Mouse (Mus musculus): ENCODE data around the gene Ppp3ca.

Ppp3ca gene

GRCm38 (mm10) chr3:136917080-136917479 lies 247.2 kb downstream of the Ppp3ca start:
- DNase-seq (ENCODE audit: low spot score), result no peak

- DNase-seq (ENCODE audit: low spot score), result no peak
Observed at GRCm38 (mm10) chr3:136933071-136933470, 263.1 kb downstream of the Ppp3ca start.

GRCm38 (mm10) chr3:136940733-136941601 lies 271.0 kb downstream of the Ppp3ca start:
- DNase-seq (ENCODE audit: low spot score), result no peak

GRCm38 (mm10) chr3:136941602-136941926 lies 271.6 kb downstream of the Ppp3ca start:
- DNase-seq (ENCODE audit: low spot score), result no peak

- DNase-seq (ENCODE audit: low spot score), result no peak
Observed at GRCm38 (mm10) chr3:136945550-136945949, 275.6 kb downstream of the Ppp3ca start.

- no peak for DNase-seq (ENCODE audit: low spot score)
Observed at GRCm38 (mm10) chr3:136946662-136947061, 276.7 kb downstream of the Ppp3ca start.

GRCm38 (mm10) chr3:136948142-136948541 lies 278.2 kb downstream of the Ppp3ca start:
- DNase-seq (ENCODE audit: low spot score), result no peak

GRCm38 (mm10) chr3:136951792-136952191 lies 281.9 kb downstream of the Ppp3ca start:
- DNase-seq (ENCODE audit: low spot score), result no peak

GRCm38 (mm10) chr3:136952822-136953221 lies 282.9 kb downstream of the Ppp3ca start:
- no peak for DNase-seq (ENCODE audit: low spot score)

GRCm38 (mm10) chr3:136955043-136955442 lies 285.1 kb downstream of the Ppp3ca start:
- DNase-seq (ENCODE audit: low spot score), result no peak

GRCm38 (mm10) chr3:136960314-136960713 lies 290.4 kb downstream of the Ppp3ca start:
- DNase-seq (ENCODE audit: low spot score), result no peak

GRCm38 (mm10) chr3:136966786-136967185 lies 296.9 kb downstream of the Ppp3ca start:
- no peak for DNase-seq (ENCODE audit: low spot score)

GRCm38 (mm10) chr3:136967510-136967909 lies 297.6 kb downstream of the Ppp3ca start:
- DNase-seq (ENCODE audit: low spot score), result no peak

- no peak for DNase-seq (ENCODE audit: low spot score)
Observed at GRCm38 (mm10) chr3:136969796-136970195, 299.9 kb downstream of the Ppp3ca start.

GRCm38 (mm10) chr3:136977859-136978258 lies 307.9 kb downstream of the Ppp3ca start:
- no peak for DNase-seq (ENCODE audit: low spot score)

GRCm38 (mm10) chr3:136980915-136981588 lies 311.1 kb downstream of the Ppp3ca start:
- DNase-seq (ENCODE audit: low spot score), result no peak

GRCm38 (mm10) chr3:136981589-136981924 lies 311.6 kb downstream of the Ppp3ca start:
- no peak for DNase-seq (ENCODE audit: low spot score)

- no peak for DNase-seq (ENCODE audit: low spot score)
Observed at GRCm38 (mm10) chr3:136982021-136982420, 312.1 kb downstream of the Ppp3ca start.

GRCm38 (mm10) chr3:136986096-136986881 lies 316.4 kb downstream of the Ppp3ca start:
- DNase-seq (ENCODE audit: low spot score), result no peak

All from c-Kit-positive CD71-positive TER-119-positive erythroid progenitor cells, embryonic 14.5 days (primary cell).